Mouse (Mus musculus) lung, embryonic 16.5 days (tissue): Measurements from ENCODE around the gene Exo5. TPM values are rescaled to one million over a fixed set of nuclear protein-coding genes. Genes with fewer than 3 reads are reported as not detected.

Experiments
- ATAC-seq: fragments of 200-750 bp; cut with Nextera tagmentation; 2 replicates; pipeline ENCODE4 v1.8.0; 2017; ENCODE audit warnings: low read depth, mild to moderate bottlenecking, moderate library complexity
- H3K27ac ChIP-seq: fragments of 300-500 bp; sonication (generic); 2 replicates; pipeline ENCODE4 v1.5.1; 2014; ENCODE audit warnings: mild to moderate bottlenecking, control low read depth, low read length
- H3K27me3 ChIP-seq: fragments of 300-500 bp; sonication (generic); 2 replicates; pipeline ENCODE4 v1.6.1; 2014; ENCODE audit warnings: low read depth, low read length, mixed read lengths; ENCODE audit not compliant: control insufficient read depth, insufficient read depth
- H3K36me3 ChIP-seq: fragments of 300-500 bp; sonication (generic); 2 replicates; pipeline ENCODE4 v1.6.1; 2014; ENCODE audit warnings: low read length; ENCODE audit not compliant: control insufficient read depth, insufficient read depth
- H3K4me1 ChIP-seq: fragments of 300-500 bp; sonication (generic); replicated peaks from 2 replicates; pipeline ENCODE4 v1.6.1; 2014; ENCODE audit warnings: low read length, mixed read lengths; ENCODE audit not compliant: control insufficient read depth, insufficient read depth
- H3K4me2 ChIP-seq: fragments of 300-500 bp; sonication (generic); 2 replicates; pipeline ENCODE4 v1.6.1; 2014; ENCODE audit warnings: low read depth, low read length, control low read depth
- H3K4me3 ChIP-seq: fragments of 300-500 bp; sonication (generic); 2 replicates; pipeline ENCODE4 v1.5.1; 2014; ENCODE audit warnings: mild to moderate bottlenecking, low read length, control low read depth
- H3K9ac ChIP-seq: fragments of 300-500 bp; sonication (generic); 2 replicates; pipeline ENCODE4 v1.6.1; 2014; ENCODE audit warnings: low read length, control low read depth
- H3K9me3 ChIP-seq: fragments of 300-500 bp; sonication (generic); 2 replicates; pipeline ENCODE4 v1.6.1; 2016; ENCODE audit warnings: low read length; ENCODE audit not compliant: control insufficient read depth
- WGBS: fragments of 180-500 bp; shearing (Covaris S2); extraction: QIAGEN DNeasy Blood & Tissue Kit; methylation state at CpG from one replicate; pipeline ENCODE4 v1.1.7; 2014; 5-methylcytosine and 5-hydroxymethylcytosine counted together
- polyA plus RNA-seq: library from polyadenylated mRNA; unstranded; fragments of >200 nt; fragmentation: Nextera tagmentation; extraction: Ambion mirVana; gene quantifications from 2 replicates; pipeline ENCODE4 v1.2.1, GENCODE M21; 2015

The Exo5 gene
- polyA plus RNA-seq, 1 experiment from 2014 or later, result 27.2 TPM

- no peaks in the 10 kb centered on the region for H3K9me3 ChIP-seq
- H3K27me3 ChIP-seq, result no peaks in the 10 kb centered on the region
- no peak overlapping the region for H3K4me2 ChIP-seq
- 52% methylated on average over 8 of the region's 8 CpGs for WGBS
- no peak overlapping the region for H3K4me3 ChIP-seq
- H3K27ac ChIP-seq, result no peak overlapping the region
- H3K36me3 ChIP-seq, result no peaks in the 10 kb centered on the region
- no peaks in the 10 kb centered on the region for H3K4me1 ChIP-seq
- no peak overlapping the region for H3K9ac ChIP-seq
- ATAC-seq, result no peak
These were observed 11.4 kb downstream of the Exo5 start for GRCm38 (mm10) chr4:120913443-120913842.

GRCm38 (mm10) chr4:120912866-120913265 is 12.0 kb downstream of the Exo5 start:
- Histone ChIP-seq H3K4me2 (no peak overlapping the region), H3K9me3 (no peaks in the 10 kb centered on the region), H3K4me3 (no peak overlapping the region), H3K4me1 (no peaks in the 10 kb centered on the region), H3K36me3 (no peaks in the 10 kb centered on the region), H3K27ac (no peak overlapping the region), H3K27me3 (no peaks in the 10 kb centered on the region), H3K9ac (no peak overlapping the region)
- ATAC-seq, result no peak
- WGBS, result 38% methylated on average over 4 of the region's 4 CpGs

GRCm38 (mm10) chr4:120911086-120911485 is 13.7 kb downstream of the Exo5 start:
- Histone ChIP-seq H3K9ac (no peak overlapping the region), H3K9me3 (no peaks in the 10 kb centered on the region), H3K27me3 (no peaks in the 10 kb centered on the region), H3K4me3 (no peak overlapping the region), H3K4me2 (no peak overlapping the region), H3K27ac (no peak overlapping the region), H3K36me3 (no peaks in the 10 kb centered on the region), H3K4me1 (no peaks in the 10 kb centered on the region)
- ATAC-seq, result no peak
- 71% methylated on average over 6 of the region's 6 CpGs for WGBS

- H3K9ac ChIP-seq, result no peak overlapping the region
- ATAC-seq, result no peak
- no peaks in the 10 kb centered on the region for H3K4me1 ChIP-seq
- no peaks in the 10 kb centered on the region for H3K27me3 ChIP-seq
- no peaks in the 10 kb centered on the region for H3K9me3 ChIP-seq
- H3K27ac ChIP-seq, result no peak overlapping the region
- 0 out of 2 replicates have a peak overlapping the region, but pooled peaks have one; percentile 12 for H3K4me2 ChIP-seq
- no peak overlapping the region for H3K4me3 ChIP-seq
- 27% methylated on average over 15 of the region's 15 CpGs for WGBS
- no peaks in the 10 kb centered on the region for H3K36me3 ChIP-seq
These were observed 15.2 kb downstream of the Exo5 start for GRCm38 (mm10) chr4:120909558-120910150.

- Histone ChIP-seq H3K36me3 (no peaks in the 10 kb centered on the region), H3K9ac (no peak overlapping the region), H3K4me2 (no peak overlapping the region), H3K27ac (no peak overlapping the region), H3K4me1 (no peaks in the 10 kb centered on the region), H3K27me3 (no peaks in the 10 kb centered on the region), H3K4me3 (no peak overlapping the region), H3K9me3 (no peaks in the 10 kb centered on the region)
- ATAC-seq, result no peak
- WGBS, result 75% methylated on average over 5 of the region's 5 CpGs
These were observed 19.2 kb downstream of the Exo5 start for GRCm38 (mm10) chr4:120905644-120906043.

- no peaks in the 10 kb centered on the region for H3K9me3 ChIP-seq
- WGBS, result 30% methylated on average over 4 of the region's 4 CpGs
- no peak overlapping the region for H3K9ac ChIP-seq
- H3K36me3 ChIP-seq, result no peaks in the 10 kb centered on the region
- no peaks in the 10 kb centered on the region for H3K27me3 ChIP-seq
- H3K4me2 ChIP-seq, result no peak overlapping the region
- no peak overlapping the region for H3K27ac ChIP-seq
- H3K4me3 ChIP-seq, result no peak overlapping the region
- no peaks in the 10 kb centered on the region for H3K4me1 ChIP-seq
- no peak for ATAC-seq
These were observed 20.3 kb downstream of the Exo5 start for GRCm38 (mm10) chr4:120904533-120904932.

GRCm38 (mm10) chr4:120895810-120896584 is 28.8 kb downstream of the Exo5 start:
- H3K9ac ChIP-seq, result no peak overlapping the region
- H3K27ac ChIP-seq, result no peak overlapping the region
- no peak overlapping the region for H3K4me2 ChIP-seq
- WGBS, result 65% methylated on average over 7 of the region's 7 CpGs
- H3K27me3 ChIP-seq, result no peaks in the 10 kb centered on the region
- H3K4me3 ChIP-seq, result no peak overlapping the region
- H3K36me3 ChIP-seq, result no peaks in the 10 kb centered on the region
- ATAC-seq, result no peak
- no peaks in the 10 kb centered on the region; the same call in 1 of the 2 replicates for H3K9me3 ChIP-seq
- no peaks in the 10 kb centered on the region for H3K4me1 ChIP-seq

- Histone ChIP-seq H3K27me3 (no peaks in the 10 kb centered on the region), H3K4me2 (no peak overlapping the region), H3K9ac (no peak overlapping the region), H3K9me3 (no peaks in the 10 kb centered on the region; the same call in 1 of the 2 replicates), H3K36me3 (no peaks in the 10 kb centered on the region), H3K27ac (no peak overlapping the region), H3K4me3 (no peak overlapping the region), H3K4me1 (no peaks in the 10 kb centered on the region)
- ATAC-seq, result no peak
- 58% methylated on average over 7 of the region's 7 CpGs for WGBS
These were observed 29.6 kb downstream of the Exo5 start for GRCm38 (mm10) chr4:120895226-120895625.

- Histone ChIP-seq H3K4me1 (no peaks in the 10 kb centered on the region), H3K9me3 (no peaks in the 10 kb centered on the region; the same call in 1 of the 2 replicates), H3K36me3 (no peaks in the 10 kb centered on the region), H3K4me2 (no peak overlapping the region), H3K27me3 (no peaks in the 10 kb centered on the region), H3K4me3 (no peak overlapping the region), H3K27ac (no peak overlapping the region), H3K9ac (no peak overlapping the region)
- WGBS, result 53% methylated on average over 11 of the region's 11 CpGs
- no peak for ATAC-seq
These were observed 30.2 kb downstream of the Exo5 start for GRCm38 (mm10) chr4:120894584-120894983.
